8 mouse cellular contexts compared by ENCODE assay signal in genomic region chr10:13968989-13969388, GRCm38 (mm10). TPM values are rescaled to one million over a fixed set of nuclear protein-coding genes. Genes with fewer than 3 reads are reported as not detected.
DNase-seq lines count a peak whose midpoint lies in the region; ATAC-seq and TF ChIP-seq lines count a peak whose summit lies in the region.

No protein-coding gene starts in this region.

- H3K4me3 ChIP-seq in heart, adult 2 months: no peak overlapping the region
- peak overlapping the region; percentile 95; the same call in 1 of the 2 replicates for H3K4me3 ChIP-seq in hindbrain, embryonic 15.5 days
- no peak overlapping the region for H3K4me3 ChIP-seq in midbrain, embryonic 15.5 days

- H3K79me2 ChIP-seq in heart, adult 2 months (replicated peaks; ENCODE audit: control insufficient read depth, insufficient read depth, low read length): no peaks in the 10 kb centered on the region; the same call in none of the 2 replicates

- peak; percentile 85 for TF ChIP-seq CTCF in heart, adult 2 months (IDR thresholded peaks at IDR 0.05)

- WGBS in heart, adult 2 months: 34% methylated on average over 8 of the region's 8 CpGs
- WGBS in hindbrain, embryonic 15.5 days: 21% methylated on average over 8 of the region's 8 CpGs
- WGBS in midbrain, embryonic 15.5 days: 20% methylated on average over 8 of the region's 8 CpGs

- H3K4me2 ChIP-seq in hindbrain, embryonic 15.5 days: peak overlapping the region; percentile 91
- peak overlapping the region; percentile 6; the same call in 1 of the 2 replicates for H3K4me2 ChIP-seq in midbrain, embryonic 15.5 days

- TF ChIP-seq POLR2A in heart, adult 2 months (IDR thresholded peaks at IDR 0.05; ENCODE audit: insufficient read depth, low read depth, low read length): no peak

- H3K9me3 ChIP-seq in hindbrain, embryonic 15.5 days: no peaks in the 10 kb centered on the region
- H3K9me3 ChIP-seq in midbrain, embryonic 15.5 days: no peaks in the 10 kb centered on the region

- H3K27me3 ChIP-seq in heart, adult 2 months (ENCODE audit: control insufficient read depth, insufficient read depth, low read length): no peaks in the 10 kb centered on the region
- H3K27me3 ChIP-seq in hindbrain, embryonic 15.5 days: no peaks in the 10 kb centered on the region
- no peaks in the 10 kb centered on the region for H3K27me3 ChIP-seq in midbrain, embryonic 15.5 days (replicated peaks)

- no peak overlapping the region for H3K27ac ChIP-seq in heart, adult 2 months
- no peak overlapping the region for H3K27ac ChIP-seq in hindbrain, embryonic 15.5 days (replicated peaks)
- H3K27ac ChIP-seq in midbrain, embryonic 15.5 days: no peak overlapping the region

- H3K36me3 ChIP-seq in heart, adult 2 months (ENCODE audit: control insufficient read depth, insufficient read depth, low read length): peaks cover 6% of the 10 kb centered on the region
- H3K36me3 ChIP-seq in hindbrain, embryonic 15.5 days: no peaks in the 10 kb centered on the region
- no peaks in the 10 kb centered on the region for H3K36me3 ChIP-seq in midbrain, embryonic 15.5 days (replicated peaks)

- DNase-seq in heart, adult 2 months: no peak
- DNase-seq in heart, postnatal 36 days: no peak
- peak; percentile 88 for DNase-seq in 3T3-L1 (ENCODE audit: low read depth, low spot score)
- peak; percentile 32 for DNase-seq in cerebellum, adult 11-12 months
- DNase-seq in left cerebral cortex, adult 8-10 months (ENCODE audit: low spot score in 2 of 2): no peak
- DNase-seq in spleen, postnatal 14 days (ENCODE audit: low spot score in 2 of 2): no peak

- TF ChIP-seq EP300 in heart, adult 2 months (IDR thresholded peaks at IDR 0.05; ENCODE audit: insufficient read depth, low read depth, low read length): no peak

- intact Hi-C loops in heart, adult 2 months (cut with DNase I): loop anchor here (5.0 kb wide), 2 partner anchors 233 to 417 kb away; partner anchors contain the start of genes Adat2 and Pex3
- intact Hi-C loops in heart, postnatal 36 days (cut with DNase I): no loop called here

- ATAC-seq in hindbrain, embryonic 15.5 days (ENCODE audit: low FRiP score, low read depth): no peak
- no peak for ATAC-seq in midbrain, embryonic 15.5 days (replicated peaks)

- peaks cover 3% of the 10 kb centered on the region for H3K4me1 ChIP-seq in heart, adult 2 months (ENCODE audit: control insufficient read depth, insufficient read depth, low read length)
- H3K4me1 ChIP-seq in hindbrain, embryonic 15.5 days (replicated peaks): peaks cover 13% of the 10 kb centered on the region
- H3K4me1 ChIP-seq in midbrain, embryonic 15.5 days: peaks cover 9% of the 10 kb centered on the region

- no peak overlapping the region for H3K9ac ChIP-seq in heart, adult 2 months (ENCODE audit: low read depth, low read length)
- H3K9ac ChIP-seq in hindbrain, embryonic 15.5 days: no peak overlapping the region
- no peak overlapping the region for H3K9ac ChIP-seq in midbrain, embryonic 15.5 days

RNA-seq across cellular contexts. Expression of gene Hivep2, which starts 3.1 kb away (rescaled TPM):
- 10 to 100 TPM; 20.9 to 22.6 TPM for total RNA-seq in heart, adult 2 months (2021)
- polyA plus RNA-seq in heart, adult 2 months (2012; rRNA removed): 5.3 and 10.3 TPM in 2 replicates
- 10 to 100 TPM; 23.5 to 25.2 TPM for total RNA-seq in heart, postnatal 36 days (2021)
- polyA plus RNA-seq in hindbrain, embryonic 15.5 days (2015; fragmentation: Nextera tagmentation; extraction: Ambion mirVana): 10.7 and 11.6 TPM in 2 replicates
- polyA plus RNA-seq in midbrain, embryonic 15.5 days (2015; fragmentation: Nextera tagmentation; extraction: Ambion mirVana): 10.6 and 12.0 TPM in 2 replicates
- total RNA-seq in left cerebral cortex, adult 8-10 months (2022): 100 to 1,000 TPM; 164 to 240 (median 191) TPM

Comparison
In these comparisons a context has a peak if more than half of its experiments do, and no peak if none do; other contexts are left out.
1. DNase-seq: peak in 3T3-L1 (single experiment) and cerebellum, adult 11-12 months (single experiment); none in heart, adult 2 months (0 of 2), heart, postnatal 36 days (0 of 2), left cerebral cortex, adult 8-10 months (0 of 2) and spleen, postnatal 14 days (0 of 2).
2. RNA of gene Hivep2, which starts 3.1 kb away (total RNA-seq): 164 to 240 TPM in left cerebral cortex, adult 8-10 months; 23.5 to 25.2 TPM in heart, postnatal 36 days and 20.9 to 22.6 TPM in heart, adult 2 months; every median in the first group is over 4 times any median in the second.